Mouse (Mus musculus): ENCODE data around the gene Fam13a.

The Fam13a gene

DNA sequence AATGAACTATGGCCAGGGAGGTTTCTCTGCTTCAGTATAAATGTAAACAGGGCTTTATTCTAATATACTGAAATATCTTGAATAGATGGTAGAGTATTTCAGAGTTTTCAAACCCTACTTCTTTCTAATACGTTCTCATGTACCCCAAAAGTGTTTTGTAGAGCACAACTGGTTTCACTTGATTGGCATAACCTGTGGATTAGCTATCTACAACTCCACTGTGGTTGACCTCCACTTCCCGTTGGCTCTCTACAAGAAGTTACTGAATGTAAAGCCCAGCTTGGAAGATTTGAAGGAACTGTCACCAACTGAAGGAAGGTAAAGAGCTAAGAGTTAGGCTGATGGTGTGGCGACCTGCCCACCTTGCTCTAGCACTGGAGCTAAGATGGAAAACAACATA, 134.4 kb downstream of the Fam13a start:
- in situ Hi-C loops (cut with MboI, MseI) = no loop called here

DNA sequence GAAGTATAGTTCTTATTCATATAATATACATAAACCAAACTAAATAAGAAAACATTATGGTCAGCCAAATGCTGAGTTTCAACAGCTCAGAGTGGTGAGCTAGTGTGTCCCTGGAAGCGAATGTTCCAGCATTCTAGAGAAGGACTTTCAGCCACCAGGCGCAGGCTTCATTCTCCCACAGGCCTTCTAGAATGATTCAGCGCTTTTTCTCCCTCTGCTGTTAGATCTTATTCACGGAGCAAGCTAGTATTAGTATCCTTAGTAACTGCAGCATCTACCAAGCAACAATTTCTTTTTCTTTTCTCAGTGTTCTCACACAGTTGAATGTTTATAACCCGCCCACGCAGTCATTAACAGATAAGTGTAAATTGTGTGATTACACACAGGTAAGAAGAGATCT, 142.1 kb downstream of the Fam13a start:
- in situ Hi-C loops (cut with MboI, MseI) = no loop called here

Data from T-helper 1 cell (primary cell).